Mouse (Mus musculus): ENCODE data around the gene Tulp1. TPM values are rescaled to one million over a fixed set of nuclear protein-coding genes. Genes with fewer than 3 reads are reported as not detected.
A peak's percentile ranks its signal among the peaks of the same experiment; 100 is the strongest.
"Not testable (repeated sequence)": the region's sequence is repeated elsewhere in the genome, so short reads cannot be mapped to it uniquely, and the experiment has no call there.

The Tulp1 gene
- polyA plus RNA-seq, 1 experiment from 2014 or later: 1.3 TPM

- Histone ChIP-seq H3K4me1 (peaks cover 23% of the 10 kb centered on the region), H3K4me2 (peak overlapping the region; percentile 49), H3K27me3 (replicated peaks) (peaks cover 62% of the 10 kb centered on the region), H3K36me3 (replicated peaks) (no peaks in the 10 kb centered on the region), H3K4me3 (peak overlapping the region; percentile 20), H3K9ac (no peak overlapping the region; the same call in 1 of the 2 replicates), H3K9me3 (no peaks in the 10 kb centered on the region), H3K27ac (no peak overlapping the region)
- 1% methylated on average over 25 of the region's 25 CpGs for WGBS
- ATAC-seq (replicated peaks): no peak
These were observed 2.2 kb downstream of the Tulp1 start for GRCm38 (mm10) chr17:28362653-28363292.

GRCm38 (mm10) chr17:28361921-28362652 lies 2.9 kb downstream of the Tulp1 start:
- Histone ChIP-seq H3K9ac (no peak overlapping the region; the same call in 1 of the 2 replicates), H3K4me3 (peak overlapping the region; percentile 20), H3K4me1 (peaks cover 23% of the 10 kb centered on the region), H3K36me3 (replicated peaks) (no peaks in the 10 kb centered on the region), H3K9me3 (no peaks in the 10 kb centered on the region), H3K27ac (no peak overlapping the region), H3K4me2 (peak overlapping the region; percentile 49), H3K27me3 (replicated peaks) (peaks cover 62% of the 10 kb centered on the region)
- 35% methylated on average over 11 of the region's 11 CpGs for WGBS
- ATAC-seq (replicated peaks): no peak

- peaks cover 23% of the 10 kb centered on the region for H3K4me1 ChIP-seq
- no peak overlapping the region for H3K4me2 ChIP-seq
These were observed 4.3 kb downstream of the Tulp1 start for GRCm38 (mm10) chr17:28360531-28361277.

GRCm38 (mm10) chr17:28358576-28359261 lies 6.3 kb downstream of the Tulp1 start:
- Histone ChIP-seq H3K27me3 (replicated peaks) (peaks cover 44% of the 10 kb centered on the region), H3K4me1 (peaks cover 14% of the 10 kb centered on the region)
- not testable (repeated sequence) for H3K9ac ChIP-seq; H3K27ac ChIP-seq; ATAC-seq (replicated peaks); H3K4me3 ChIP-seq; H3K9me3 ChIP-seq; H3K4me2 ChIP-seq; H3K36me3 ChIP-seq (replicated peaks)
- WGBS: 17% methylated on average over 23 of the region's 24 CpGs

More at GRCm38 (mm10) chr17:28360531-28361277, 4.3 kb downstream of the Tulp1 start:
- ATAC-seq (replicated peaks): no peak
- 83% methylated on average over 9 of the region's 9 CpGs for WGBS
- Histone ChIP-seq H3K36me3 (replicated peaks) (no peaks in the 10 kb centered on the region), H3K9ac (no peak overlapping the region), H3K4me3 (no peak overlapping the region), H3K27ac (no peak overlapping the region), H3K27me3 (replicated peaks) (peaks cover 62% of the 10 kb centered on the region), H3K9me3 (no peaks in the 10 kb centered on the region)

DNA sequence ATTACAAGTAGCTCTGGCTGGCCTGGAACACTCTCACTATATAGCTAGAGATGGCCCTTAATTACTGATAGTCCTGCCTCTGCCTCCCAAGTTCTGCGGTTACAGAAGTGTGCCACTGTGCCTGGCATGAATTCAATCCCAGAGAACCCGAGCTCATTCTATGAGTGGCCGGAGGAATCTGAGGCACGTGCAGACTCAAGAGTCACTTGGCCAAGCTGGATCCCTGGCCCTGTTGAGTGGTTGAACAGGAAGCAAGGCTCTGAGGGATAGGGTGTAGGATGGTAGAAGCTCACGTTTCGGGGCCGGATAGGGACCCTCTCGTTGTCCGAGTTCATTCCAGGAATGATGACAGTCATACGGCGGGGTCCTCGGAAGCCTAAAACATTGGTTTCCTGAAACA lies 9.2 kb downstream of the Tulp1 start:
- Histone ChIP-seq H3K4me1 (peaks cover 9% of the 10 kb centered on the region), H3K36me3 (replicated peaks) (no peaks in the 10 kb centered on the region), H3K27me3 (replicated peaks) (peaks cover 38% of the 10 kb centered on the region), H3K4me2 (no peak overlapping the region), H3K4me3 (no peak overlapping the region), H3K9ac (no peak overlapping the region), H3K27ac (no peak overlapping the region), H3K9me3 (no peaks in the 10 kb centered on the region)
- WGBS: 84% methylated on average over 12 of the region's 12 CpGs
- no peak for ATAC-seq (replicated peaks)

DNA sequence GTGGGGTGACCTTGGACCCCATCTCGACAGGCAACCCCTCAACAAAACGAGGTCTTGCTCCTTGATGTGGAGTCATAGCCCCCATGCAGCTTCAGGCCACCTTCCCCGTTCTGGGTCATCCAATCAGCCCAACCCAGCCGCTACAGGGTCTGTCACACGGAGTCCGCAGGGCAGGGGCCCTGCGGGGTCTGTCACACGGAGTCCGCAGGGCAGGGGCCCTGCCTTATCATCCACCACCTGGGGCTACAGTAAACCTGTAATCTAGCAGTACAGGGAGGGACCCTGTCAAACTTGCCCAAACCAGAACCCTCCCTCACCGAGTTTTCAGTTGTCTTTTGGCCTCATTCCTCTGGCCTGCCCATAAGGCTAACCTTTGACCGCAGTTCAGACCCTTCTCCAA lies 13.0 kb downstream of the Tulp1 start:
- Histone ChIP-seq H3K4me1 (peaks cover 21% of the 10 kb centered on the region), H3K27ac (no peak overlapping the region), H3K9me3 (no peaks in the 10 kb centered on the region), H3K4me2 (no peak overlapping the region), H3K4me3 (no peak overlapping the region), H3K36me3 (replicated peaks) (no peaks in the 10 kb centered on the region), H3K9ac (no peak overlapping the region), H3K27me3 (replicated peaks) (peaks cover 19% of the 10 kb centered on the region)
- WGBS: 23% methylated on average over 11 of the region's 11 CpGs
- no peak for ATAC-seq (replicated peaks)

GRCm38 (mm10) chr17:28351353-28351890 lies 13.6 kb downstream of the Tulp1 start:
- H3K27ac ChIP-seq: no peak overlapping the region

GRCm38 (mm10) chr17:28350466-28351352 lies 14.3 kb downstream of the Tulp1 start, which contains the start of gene Tead3:
Tead3 (minus strand) TSS chr17:28350817.
- Histone ChIP-seq H3K4me3 (peak within 1 kb of the TSS; percentile 51), H3K36me3 (replicated peaks) (no peaks in the 10 kb centered on the region), H3K27me3 (replicated peaks) (peaks cover 19% of the 10 kb centered on the region), H3K9ac (peak within 1 kb of the TSS; percentile 44), H3K4me1 (peaks cover 26% of the 10 kb centered on the region), H3K4me2 (peak within 1 kb of the TSS; percentile 94), H3K9me3 (no peaks in the 10 kb centered on the region), H3K27ac (peak within 1 kb of the TSS; percentile 36)
- under 1% methylated on average over 72 of the region's 73 CpGs for WGBS
- peak; percentile 79 for ATAC-seq (replicated peaks)

More at GRCm38 (mm10) chr17:28351353-28351890, 13.6 kb downstream of the Tulp1 start:
- Histone ChIP-seq H3K4me1 (peaks cover 21% of the 10 kb centered on the region), H3K4me2 (peak overlapping the region; percentile 94), H3K27me3 (replicated peaks) (peaks cover 19% of the 10 kb centered on the region), H3K4me3 (peak overlapping the region; percentile 51), H3K36me3 (replicated peaks) (no peaks in the 10 kb centered on the region), H3K9me3 (no peaks in the 10 kb centered on the region), H3K9ac (peak overlapping the region; percentile 37; the same call in 1 of the 2 replicates)
- no peak for ATAC-seq (replicated peaks)
- 1% methylated on average over 29 of the region's 29 CpGs for WGBS

- Histone ChIP-seq H3K27ac (peak overlapping the region; percentile 36), H3K4me1 (peaks cover 31% of the 10 kb centered on the region), H3K4me2 (peak overlapping the region; percentile 94), H3K27me3 (replicated peaks) (peaks cover 19% of the 10 kb centered on the region), H3K9ac (peak overlapping the region; percentile 44), H3K9me3 (no peaks in the 10 kb centered on the region), H3K36me3 (replicated peaks) (no peaks in the 10 kb centered on the region), H3K4me3 (peak overlapping the region; percentile 51)
- ATAC-seq (replicated peaks): peak; percentile 38; the same call in 1 of the 2 replicates
- 0% methylated on average over 40 of the region's 54 CpGs for WGBS
These were observed 15.0 kb downstream of the Tulp1 start for GRCm38 (mm10) chr17:28349901-28350465.

DNA sequence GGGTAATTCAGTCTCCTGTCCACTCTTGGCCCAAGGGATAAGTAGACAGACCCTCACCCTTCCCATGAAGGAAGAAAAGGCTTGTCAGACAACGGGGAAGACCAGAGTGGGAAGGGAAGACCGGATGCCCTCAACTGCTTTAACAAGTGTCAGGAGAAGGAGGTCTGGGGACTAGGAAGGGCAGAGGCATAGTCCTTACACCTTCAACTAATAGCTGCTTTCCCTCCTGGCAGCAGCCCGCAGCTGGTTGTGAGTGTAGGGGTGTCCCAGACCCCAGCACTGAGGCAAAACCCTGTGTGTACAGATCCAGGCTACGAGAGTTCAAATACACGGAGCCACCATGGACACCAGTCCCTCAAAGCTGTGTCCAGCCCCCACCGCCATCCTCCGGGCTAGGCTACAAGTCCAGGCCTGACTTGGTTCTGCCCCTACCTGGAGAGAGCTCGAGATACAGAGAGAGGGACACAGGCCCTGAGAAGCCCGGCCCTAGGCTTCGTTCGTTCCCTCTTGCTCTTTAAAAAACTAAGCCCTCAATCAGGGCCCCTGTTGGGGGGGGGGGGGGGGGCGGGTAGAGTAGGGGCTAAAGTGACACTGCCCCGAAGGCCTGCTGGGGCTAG lies 15.7 kb downstream of the Tulp1 start:
- ATAC-seq (replicated peaks): no peak
- 14% methylated on average over 13 of the region's 13 CpGs for WGBS
- Histone ChIP-seq H3K36me3 (replicated peaks) (no peaks in the 10 kb centered on the region), H3K4me3 (peak overlapping the region; percentile 51), H3K4me2 (peak overlapping the region; percentile 94), H3K27ac (no peak overlapping the region), H3K4me1 (peaks cover 31% of the 10 kb centered on the region), H3K27me3 (replicated peaks) (peaks cover 19% of the 10 kb centered on the region), H3K9me3 (no peaks in the 10 kb centered on the region), H3K9ac (peak overlapping the region; percentile 44)

All from midbrain, embryonic 15.5 days (tissue).